Mouse (Mus musculus) MEL (cell line): Measurements from ENCODE around the gene Slc35b2.

Experiments used
- CTCF ChIP-seq, 3 experiments: IDR thresholded peaks in 2 of 3; conservative IDR thresholded peaks in 1 of 3; 2 replicates each; pipeline ENCODE4 v1.5.1; 2011 to 2012; ENCODE audit warnings: low read length in 3 of 3, low read depth in 2 of 3, mild to moderate bottlenecking in 2 of 3, improper control_type of control experiment in 1 of 3, inconsistent platforms in 1 of 3, mixed read lengths in 1 of 3, moderate library complexity in 1 of 3; ENCODE audit not compliant: control insufficient read depth in 1 of 3, insufficient read depth in 1 of 3, poor library complexity in 1 of 3, severe bottlenecking in 1 of 3
- E2F4 ChIP-seq: IDR thresholded peaks from 2 replicates; pipeline ENCODE4 v1.6.1; 2011; ENCODE audit warnings: low read depth, low read length, improper control_type of control experiment, borderline replicate concordance
- EP300 ChIP-seq, 2 experiments: IDR thresholded peaks; 2 replicates each; pipeline ENCODE4 v1.6.1; 2011; ENCODE audit warnings: improper control_type of control experiment in 2 of 2, low read length in 2 of 2, low read depth in 1 of 2, mild to moderate bottlenecking in 1 of 2
- MAX ChIP-seq: IDR thresholded peaks from 2 replicates; pipeline ENCODE4 v1.6.1; 2011; ENCODE audit warnings: low read length, improper control_type of control experiment
- POLR2A ChIP-seq, 2 experiments: IDR thresholded peaks; 2 replicates each; pipeline ENCODE4 v1.6.1; 2011 to 2012; ENCODE audit warnings: low read length in 2 of 2, mild to moderate bottlenecking in 2 of 2, control low read depth in 1 of 2, improper control_type of control experiment in 1 of 2, low read depth in 1 of 2, moderate library complexity in 1 of 2; ENCODE audit not compliant: control insufficient read depth in 1 of 2, insufficient read depth in 1 of 2, poor library complexity in 1 of 2

DNA sequence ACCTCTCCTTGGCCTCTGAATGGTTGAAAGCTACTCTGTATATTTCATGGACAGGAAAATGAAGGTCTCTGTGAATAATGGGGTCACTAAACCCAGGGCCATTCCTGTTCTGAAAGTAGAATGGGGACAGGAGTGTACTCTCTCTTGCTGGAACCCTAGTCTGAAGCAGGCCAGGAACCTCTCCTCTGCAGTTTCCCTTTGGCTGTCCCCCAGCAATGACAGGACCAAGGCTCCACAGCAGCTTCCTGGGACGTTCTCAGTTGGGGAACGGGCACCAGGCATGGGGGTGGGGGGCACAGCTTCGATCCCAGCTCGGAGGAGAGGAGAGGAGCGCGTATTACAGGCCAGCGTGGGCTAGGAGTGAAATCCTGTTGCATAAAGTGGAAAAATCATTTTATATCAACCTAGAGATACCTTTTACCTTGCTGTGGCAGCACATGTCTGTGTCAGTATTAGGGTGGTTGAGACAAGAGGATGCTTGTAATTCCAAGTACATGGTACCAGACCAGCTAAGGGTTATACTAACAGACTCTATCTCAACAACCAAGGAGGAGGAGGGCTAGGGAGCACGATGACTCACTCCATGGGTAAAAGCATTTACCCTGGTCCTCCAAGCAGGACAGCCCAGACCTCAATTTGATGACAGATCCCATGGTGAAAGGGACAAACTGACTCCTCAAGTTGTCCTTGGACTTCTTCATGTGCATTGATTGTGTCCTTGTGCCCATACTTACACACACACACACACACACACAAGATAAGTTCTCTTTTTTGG lies 11.6 kb downstream of the Slc35b2 start:
- TF ChIP-seq EP300 (IDR thresholded peaks at IDR 0.05; ENCODE audit: low read depth in 1 of 2, low read length in 2 of 2) (no peak), POLR2A (IDR thresholded peaks at IDR 0.05; ENCODE audit: control insufficient read depth in 1 of 2, insufficient read depth in 1 of 2, low read depth in 1 of 2, low read length in 2 of 2, poor library complexity in 1 of 2) (no peak), CTCF (IDR thresholded peaks at IDR 0.05 in 2 of 3, conservative IDR thresholded peaks at IDR 0.05 in 1 of 3; ENCODE audit: control insufficient read depth in 1 of 3, insufficient read depth in 1 of 3, low read depth in 2 of 3, low read length in 3 of 3, poor library complexity in 1 of 3, severe bottlenecking in 1 of 3) (no peak), MAX (no peak), E2F4 (no peak)
